Mouse (Mus musculus): ENCODE measurements at regions not wholly inside any gene's neighbourhood (a gene's known extent, or its start where the extent isn't known, plus 50 kb on each side); places are given as distances from the start of the nearest gene placed in this dataset.

DNA sequence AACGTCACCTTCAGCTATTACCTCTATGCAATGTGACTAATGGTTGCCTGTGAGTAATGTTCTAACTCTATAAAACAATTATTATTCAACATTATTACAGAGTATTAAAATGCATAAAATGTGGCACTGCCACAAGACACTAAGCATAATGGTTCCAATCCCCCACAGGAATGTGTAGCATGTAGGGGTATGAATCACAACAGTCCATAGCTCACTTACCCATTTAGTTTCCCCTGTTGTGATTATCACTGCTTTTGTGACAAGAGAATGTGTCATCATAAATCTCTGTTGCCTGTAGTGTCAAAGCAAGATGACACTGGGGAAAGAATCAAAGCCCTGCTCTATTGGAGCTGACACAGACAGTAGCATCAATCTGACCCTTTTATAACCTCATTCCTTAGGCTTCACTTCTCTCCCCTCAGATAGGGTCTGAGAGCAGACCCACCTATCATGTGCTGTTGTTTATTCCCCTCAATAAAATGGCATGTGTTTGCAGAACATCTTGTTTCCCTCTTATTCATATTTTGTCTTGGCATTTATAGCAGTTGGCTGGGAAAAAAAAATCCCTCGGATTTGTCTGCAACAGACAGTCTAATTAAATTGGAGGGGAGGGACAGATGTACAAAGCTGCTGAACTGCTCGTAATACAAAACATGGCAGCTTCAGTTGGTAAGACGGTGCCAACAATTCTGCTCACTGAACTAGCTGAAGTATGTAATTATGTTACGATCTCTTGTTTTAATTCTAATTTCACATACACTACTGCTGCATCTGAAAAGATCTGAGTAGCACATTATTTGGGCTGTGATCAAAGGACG lies 152.9 kb upstream of the Gabra2 start:
- Histone ChIP-seq H3K4me1 (ENCODE audit: insufficient read depth, low read length) (no peaks in the 10 kb centered on the region), H3K9me3 (ENCODE audit: low read length) (no peaks in the 10 kb centered on the region), H3K27ac (no peak overlapping the region), H3K36me3 (ENCODE audit: insufficient read depth, low read length) (no peaks in the 10 kb centered on the region), H3K27me3 (ENCODE audit: insufficient read depth, low read length) (no peaks in the 10 kb centered on the region), H3K4me3 (ENCODE audit: low read length) (no peak overlapping the region), H3K4me2 (ENCODE audit: low read depth, low read length) (no peak overlapping the region), H3K9ac (replicated peaks; ENCODE audit: low read length) (no peak overlapping the region)
- DNase-seq (ENCODE audit: low spot score) (peak; percentile 35), ATAC-seq (no peak)
- WGBS, result 44% methylated on average over 6 of the region's 6 CpGs
- no peak for TF ChIP-seq CTCF (IDR thresholded peaks at IDR 0.05; ENCODE audit: low read depth)

DNA sequence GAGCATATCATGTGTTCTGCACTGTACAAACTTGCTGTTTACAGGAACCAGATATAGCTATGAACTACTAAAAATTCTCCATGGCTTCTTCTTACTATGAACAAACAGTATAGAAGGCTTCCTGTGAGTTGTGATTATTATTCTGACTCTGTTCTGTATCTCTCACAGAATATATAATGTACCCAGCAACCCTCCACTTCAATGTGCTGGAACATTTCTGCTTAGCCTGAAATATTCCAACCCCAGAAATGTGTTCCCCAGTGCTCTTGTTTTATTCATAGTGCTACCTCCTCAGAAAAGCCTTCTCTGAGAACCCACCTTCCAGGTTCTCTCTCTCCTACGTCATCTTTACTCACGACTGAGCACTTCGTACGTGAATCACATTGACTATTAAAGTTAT lies 132.0 kb upstream of the Gabra2 start:
- no peaks in the 10 kb centered on the region for H3K36me3 ChIP-seq (ENCODE audit: insufficient read depth, low read length)
- ATAC-seq, result no peak
- H3K4me2 ChIP-seq (ENCODE audit: low read depth, low read length), result no peak overlapping the region
- DNase-seq (ENCODE audit: low spot score), result no peak
- no peaks in the 10 kb centered on the region for H3K27me3 ChIP-seq (ENCODE audit: insufficient read depth, low read length)
- H3K4me1 ChIP-seq (ENCODE audit: insufficient read depth, low read length), result no peaks in the 10 kb centered on the region
- no peaks in the 10 kb centered on the region for H3K9me3 ChIP-seq (ENCODE audit: low read length)
- no peak overlapping the region for H3K4me3 ChIP-seq (ENCODE audit: low read length)
- TF ChIP-seq CTCF (IDR thresholded peaks at IDR 0.05; ENCODE audit: low read depth), result no peak
- 91% methylated on average over 4 of the region's 4 CpGs for WGBS
- no peak overlapping the region for H3K27ac ChIP-seq
- H3K9ac ChIP-seq (replicated peaks; ENCODE audit: low read length), result no peak overlapping the region

DNA sequence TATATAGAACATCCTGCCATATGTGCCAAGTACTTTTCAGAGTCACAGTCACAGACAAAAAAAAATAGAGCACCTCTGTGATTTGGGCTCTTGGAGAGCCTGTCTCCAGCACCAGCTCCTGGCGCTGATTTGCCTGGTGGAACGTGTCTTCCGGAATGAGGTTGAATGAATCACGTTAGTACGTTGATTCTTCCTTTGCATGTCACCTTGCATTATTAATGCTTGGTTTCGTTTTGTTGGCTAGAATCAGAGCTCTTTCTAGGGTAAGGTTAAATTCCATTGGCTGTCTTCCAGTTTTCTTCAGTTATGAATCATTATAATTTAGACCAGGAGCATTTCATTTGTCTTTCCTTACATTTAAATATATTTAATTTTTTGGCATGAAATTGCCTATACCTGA lies 105.2 kb upstream of the Gabra2 start:
- TF ChIP-seq CTCF (IDR thresholded peaks at IDR 0.05; ENCODE audit: low read depth), result no peak
- Histone ChIP-seq H3K27me3 (ENCODE audit: insufficient read depth, low read length) (no peaks in the 10 kb centered on the region), H3K9me3 (ENCODE audit: low read length) (no peaks in the 10 kb centered on the region), H3K4me3 (ENCODE audit: low read length) (no peak overlapping the region), H3K4me2 (ENCODE audit: low read depth, low read length) (no peak overlapping the region), H3K36me3 (ENCODE audit: insufficient read depth, low read length) (no peaks in the 10 kb centered on the region), H3K4me1 (ENCODE audit: insufficient read depth, low read length) (no peaks in the 10 kb centered on the region), H3K27ac (no peak overlapping the region), H3K9ac (replicated peaks; ENCODE audit: low read length) (no peak overlapping the region)
- 45% methylated on average over 6 of the region's 6 CpGs for WGBS
- DNase-seq (ENCODE audit: low spot score) (peak; percentile 48), ATAC-seq (no peak)

DNA sequence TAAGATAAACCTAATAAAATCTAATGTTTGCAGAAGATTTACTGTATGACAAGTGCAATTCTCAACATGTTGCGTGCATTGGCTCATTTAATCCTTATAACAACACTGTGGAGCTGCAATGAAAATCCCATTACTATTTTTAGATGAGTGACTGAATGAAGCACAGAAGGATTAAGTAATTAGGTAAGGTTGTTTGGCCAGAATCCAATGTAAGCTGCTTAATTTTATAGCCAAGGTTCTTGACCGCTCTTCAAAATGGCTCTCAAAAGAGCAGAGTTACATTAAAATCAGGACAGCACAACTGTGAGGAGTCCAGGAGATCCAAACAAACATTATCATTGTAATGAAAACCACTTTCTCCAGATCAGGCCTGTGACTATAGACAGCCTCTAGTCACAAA lies 81.7 kb upstream of the Gabra2 start:
- peak; percentile 3 for DNase-seq (ENCODE audit: low spot score)
- 59% methylated on average over 2 of the region's 2 CpGs for WGBS
- H3K27me3 ChIP-seq (ENCODE audit: insufficient read depth, low read length), result no peaks in the 10 kb centered on the region
- H3K4me1 ChIP-seq (ENCODE audit: insufficient read depth, low read length), result no peaks in the 10 kb centered on the region
- no peaks in the 10 kb centered on the region for H3K36me3 ChIP-seq (ENCODE audit: insufficient read depth, low read length)
- no peak overlapping the region for H3K4me2 ChIP-seq (ENCODE audit: low read depth, low read length)
- no peak overlapping the region for H3K27ac ChIP-seq
- no peaks in the 10 kb centered on the region for H3K9me3 ChIP-seq (ENCODE audit: low read length)
- no peak for TF ChIP-seq CTCF (IDR thresholded peaks at IDR 0.05; ENCODE audit: low read depth)
- no peak overlapping the region for H3K4me3 ChIP-seq (ENCODE audit: low read length)
- no peak overlapping the region for H3K9ac ChIP-seq (replicated peaks; ENCODE audit: low read length)
- no peak for ATAC-seq

DNA sequence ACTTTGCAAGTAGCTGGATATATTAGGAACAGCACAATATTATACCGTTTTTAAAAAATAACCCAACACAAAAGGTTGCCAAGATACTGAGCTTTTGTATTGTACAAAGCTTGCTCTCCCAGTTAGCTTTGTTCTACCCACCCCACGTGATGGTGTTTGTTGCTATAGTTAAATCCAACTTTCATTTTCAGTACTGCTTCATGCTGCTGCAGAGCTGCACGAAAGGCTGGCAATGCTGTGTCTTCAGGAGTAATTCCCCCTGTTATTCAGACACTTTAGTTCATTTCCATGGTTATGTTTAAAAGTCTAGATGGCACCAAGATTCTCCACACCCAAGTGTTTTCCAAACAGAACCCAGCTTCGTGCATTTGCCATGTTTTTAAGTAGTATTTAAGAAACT lies 74.7 kb upstream of the Gabra2 start:
- 43% methylated on average over 4 of the region's 4 CpGs for WGBS
- peak; percentile 6 for DNase-seq (ENCODE audit: low spot score)
- ATAC-seq, result no peak
- Histone ChIP-seq H3K4me3 (ENCODE audit: low read length) (no peak overlapping the region), H3K27ac (no peak overlapping the region), H3K4me1 (ENCODE audit: insufficient read depth, low read length) (no peaks in the 10 kb centered on the region), H3K27me3 (ENCODE audit: insufficient read depth, low read length) (no peaks in the 10 kb centered on the region), H3K4me2 (ENCODE audit: low read depth, low read length) (no peak overlapping the region), H3K36me3 (ENCODE audit: insufficient read depth, low read length) (no peaks in the 10 kb centered on the region), H3K9me3 (ENCODE audit: low read length) (no peaks in the 10 kb centered on the region), H3K9ac (replicated peaks; ENCODE audit: low read length) (no peak overlapping the region)
- TF ChIP-seq CTCF (IDR thresholded peaks at IDR 0.05; ENCODE audit: low read depth), result no peak

Measured in hindbrain, postnatal 0 days (tissue).